Mouse (Mus musculus): ENCODE measurements around the gene Ndufs4.

DNA sequence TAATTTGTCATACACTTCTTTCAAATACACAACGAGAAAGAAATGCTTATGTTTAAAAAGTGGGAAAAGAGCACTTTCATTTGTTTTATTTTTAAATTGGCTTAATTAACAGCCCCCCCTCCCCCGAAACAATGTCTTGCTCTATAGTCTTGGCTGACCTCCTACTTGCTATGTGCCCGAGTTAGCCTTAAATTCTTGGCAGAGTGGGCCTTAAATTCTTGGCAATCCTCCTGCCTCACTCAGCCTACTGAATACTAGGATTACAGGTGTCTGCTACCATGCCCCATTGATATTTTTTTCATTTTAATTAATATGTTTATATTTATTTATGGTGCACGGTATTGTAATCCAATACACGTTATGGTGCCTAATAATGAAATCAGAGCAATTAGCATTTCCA is 44.4 kb upstream of the Ndufs4 start:
- no peak for TF ChIP-seq CTCF (IDR thresholded peaks at IDR 0.05; ENCODE audit: control insufficient read depth, insufficient read depth, insufficient replicate concordance, low read depth, low read length)
- TF ChIP-seq POLR2A (IDR thresholded peaks at IDR 0.05; ENCODE audit: control insufficient read depth, low read depth, low read length): no peak
